Mouse (Mus musculus) embryonic facial prominence, embryonic 14.5 days (tissue): Measurements from ENCODE around the gene Slc7a6. TPM values are rescaled to one million over a fixed set of nuclear protein-coding genes. Genes with fewer than 3 reads are reported as not detected.

Experiments used
- ATAC-seq: fragments of 200-750 bp; cut with Nextera tagmentation; 2 replicates; pipeline ENCODE4 v1.8.0; 2017; ENCODE audit warnings: low read depth, moderate number of reproducible peaks, moderate TSS enrichment
- DNase-seq: peaks from one replicate; pipeline ENCODE4 v3.0.0-alpha.2; 2015; ENCODE audit warnings: low spot score
- H3K27ac ChIP-seq: fragments of 300-500 bp; sonication (generic); replicated peaks from 2 replicates; pipeline ENCODE4 v1.5.1; 2014; ENCODE audit warnings: low read depth, mild to moderate bottlenecking, low read length, moderate library complexity
- H3K27me3 ChIP-seq: fragments of 300-500 bp; sonication (generic); replicated peaks from 2 replicates; pipeline ENCODE4 v1.6.1; 2014; ENCODE audit warnings: low read length; ENCODE audit not compliant: control insufficient read depth, insufficient read depth
- H3K36me3 ChIP-seq: fragments of 300-500 bp; sonication (generic); 2 replicates; pipeline ENCODE4 v1.6.1; 2014; ENCODE audit warnings: low read length, mixed read lengths; ENCODE audit not compliant: control insufficient read depth, insufficient read depth
- H3K4me1 ChIP-seq: fragments of 300-500 bp; sonication (generic); 2 replicates; pipeline ENCODE4 v1.6.1; 2014; ENCODE audit warnings: antibody characterized with exemption, low read length; ENCODE audit not compliant: control insufficient read depth, insufficient read depth
- H3K4me2 ChIP-seq: fragments of 300-500 bp; sonication (generic); 2 replicates; pipeline ENCODE4 v1.6.1; 2014; ENCODE audit warnings: low read depth, mild to moderate bottlenecking, low read length, moderate library complexity, mixed read lengths
- H3K4me3 ChIP-seq: fragments of 300-500 bp; sonication (generic); 2 replicates; pipeline ENCODE4 v1.5.1; 2014; ENCODE audit warnings: low read depth, mild to moderate bottlenecking, low read length
- H3K9ac ChIP-seq: fragments of 300-500 bp; sonication (generic); 2 replicates; pipeline ENCODE4 v1.6.1; 2014; ENCODE audit warnings: low read depth, mild to moderate bottlenecking, low read length, moderate library complexity, mixed read lengths
- H3K9me3 ChIP-seq: fragments of 300-500 bp; sonication (generic); 2 replicates; pipeline ENCODE4 v1.6.1; 2016; ENCODE audit warnings: low read length; ENCODE audit not compliant: control insufficient read depth
- WGBS: fragments of 180-500 bp; shearing (Covaris S2); extraction: QIAGEN DNeasy Blood & Tissue Kit; methylation state at CpG from one replicate; pipeline ENCODE4 v1.1.7; 2014; 5-methylcytosine and 5-hydroxymethylcytosine counted together
- polyA plus RNA-seq: library from polyadenylated mRNA; unstranded; fragments of >200 nt; fragmentation: Nextera tagmentation; extraction: Ambion mirVana; gene quantifications from 2 replicates; pipeline ENCODE4 v1.2.1, GENCODE M21; 2014

Gene Slc7a6
- polyA plus RNA-seq, 1 experiment from 2014 or later: 51.6 TPM

DNA sequence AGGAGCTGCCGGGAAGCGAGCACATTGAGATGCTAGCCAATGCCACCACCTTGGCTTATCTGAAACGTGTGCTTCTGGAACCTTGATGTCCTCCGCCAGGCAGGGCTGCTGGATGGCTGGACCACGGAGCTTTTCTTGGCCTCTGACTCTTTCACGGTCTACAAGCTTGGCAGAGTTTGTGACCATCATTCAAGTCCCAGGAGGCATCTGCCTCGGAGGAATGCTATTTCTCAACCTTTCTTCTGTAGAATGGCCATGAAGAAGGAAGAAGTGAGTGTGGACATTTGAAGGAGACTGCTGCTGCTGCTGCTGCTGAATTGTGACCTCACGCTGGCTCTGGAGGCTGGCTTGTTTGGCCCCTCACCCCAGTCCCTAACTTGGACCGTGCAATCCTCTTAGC, 5.4 kb upstream of the Slc7a6 start:
- Histone ChIP-seq H3K9me3 (no peaks in the 10 kb centered on the region), H3K27ac (no peak overlapping the region), H3K36me3 (peaks cover 42% of the 10 kb centered on the region), H3K9ac (no peak overlapping the region), H3K4me1 (no peaks in the 10 kb centered on the region), H3K27me3 (no peaks in the 10 kb centered on the region), H3K4me3 (no peak overlapping the region), H3K4me2 (no peak overlapping the region)
- 89% methylated on average over 9 of the region's 9 CpGs for WGBS
- ATAC-seq (no peak), DNase-seq (no peak)

DNA sequence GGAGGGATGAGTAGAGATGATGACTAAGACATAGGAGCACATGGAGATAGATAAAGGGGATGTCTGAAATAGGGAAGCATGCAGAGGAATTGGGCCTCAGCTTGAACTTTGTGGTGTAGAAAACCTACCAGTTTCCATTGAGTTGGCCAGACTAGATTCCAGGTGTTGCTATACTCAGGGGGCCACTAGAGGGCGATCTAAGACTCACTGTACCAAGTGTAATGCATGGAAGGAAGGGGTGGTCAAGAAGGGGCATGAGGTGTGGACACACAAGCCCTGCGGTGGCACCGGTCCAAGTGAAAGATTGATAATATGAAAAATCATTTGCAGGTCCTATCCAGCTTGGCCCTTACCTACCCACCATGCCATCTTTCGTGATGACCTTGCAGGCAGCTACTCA, 3.2 kb upstream of the Slc7a6 start:
- ATAC-seq: no peak
- WGBS: 47% methylated on average over 4 of the region's 4 CpGs
- Histone ChIP-seq H3K4me3 (no peak overlapping the region), H3K27me3 (no peaks in the 10 kb centered on the region), H3K9me3 (no peaks in the 10 kb centered on the region), H3K4me2 (no peak overlapping the region), H3K27ac (no peak overlapping the region), H3K36me3 (peaks cover 37% of the 10 kb centered on the region), H3K9ac (no peak overlapping the region), H3K4me1 (no peaks in the 10 kb centered on the region)
- DNase-seq: peak; percentile 55

DNA sequence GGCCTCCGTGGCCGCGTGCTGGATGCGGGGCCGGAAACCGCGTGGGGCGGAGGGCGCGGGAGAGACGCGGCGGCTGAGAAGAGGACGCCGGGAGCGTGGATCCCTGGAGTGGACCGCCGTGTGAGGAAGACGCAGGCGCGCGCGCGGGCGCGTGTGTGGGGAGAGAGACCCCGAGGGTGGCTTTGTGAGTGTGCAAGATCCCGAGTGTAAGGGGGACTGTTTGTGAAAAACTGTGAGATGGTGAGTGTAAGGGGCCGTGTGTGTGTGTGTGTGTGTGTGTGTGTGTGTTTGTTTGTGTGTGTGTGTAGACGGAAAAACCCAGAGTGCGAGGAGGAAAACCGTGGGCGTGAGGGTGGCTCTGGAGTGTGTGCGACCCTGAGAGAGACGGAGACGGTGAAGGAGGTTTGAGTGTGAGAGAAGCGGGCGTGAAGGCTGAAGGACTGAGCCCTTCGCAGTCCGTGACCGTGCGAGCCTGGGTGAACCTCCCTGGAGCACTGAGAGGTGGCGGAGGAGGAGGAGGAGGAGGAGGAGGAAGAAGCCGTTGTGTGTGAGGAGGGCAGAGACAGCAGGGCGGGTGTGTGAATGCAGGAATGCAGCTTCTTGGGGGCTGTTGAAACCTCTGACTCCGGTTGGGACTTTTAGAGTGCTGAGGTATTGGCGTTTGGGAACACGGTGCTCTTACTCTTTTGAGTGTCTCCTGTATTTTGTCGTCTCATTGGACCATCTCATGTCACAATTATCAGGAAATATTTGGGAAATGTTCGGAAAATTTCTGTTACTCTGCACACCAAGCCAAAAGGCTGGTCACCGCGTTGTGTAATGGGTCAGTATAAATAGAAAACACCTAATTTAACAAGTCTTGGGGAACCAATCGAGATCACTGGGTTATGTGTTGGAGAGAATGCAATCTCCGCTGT, 618 bp downstream of the Slc7a6 start:
- H3K4me3 ChIP-seq: peak overlapping the region; percentile 62
- ATAC-seq: peak; percentile 69
- peak; percentile 61 for DNase-seq
- H3K27ac ChIP-seq: peak overlapping the region; percentile 83
- 1% methylated on average over 44 of the region's 54 CpGs for WGBS
- peak overlapping the region; percentile 82 for H3K4me2 ChIP-seq
- H3K4me1 ChIP-seq: no peaks in the 10 kb centered on the region
- H3K36me3 ChIP-seq: peaks cover 3% of the 10 kb centered on the region; the same call in 1 of the 2 replicates
- no peaks in the 10 kb centered on the region for H3K27me3 ChIP-seq
- H3K9ac ChIP-seq: peak overlapping the region; percentile 82
- no peaks in the 10 kb centered on the region for H3K9me3 ChIP-seq

DNA sequence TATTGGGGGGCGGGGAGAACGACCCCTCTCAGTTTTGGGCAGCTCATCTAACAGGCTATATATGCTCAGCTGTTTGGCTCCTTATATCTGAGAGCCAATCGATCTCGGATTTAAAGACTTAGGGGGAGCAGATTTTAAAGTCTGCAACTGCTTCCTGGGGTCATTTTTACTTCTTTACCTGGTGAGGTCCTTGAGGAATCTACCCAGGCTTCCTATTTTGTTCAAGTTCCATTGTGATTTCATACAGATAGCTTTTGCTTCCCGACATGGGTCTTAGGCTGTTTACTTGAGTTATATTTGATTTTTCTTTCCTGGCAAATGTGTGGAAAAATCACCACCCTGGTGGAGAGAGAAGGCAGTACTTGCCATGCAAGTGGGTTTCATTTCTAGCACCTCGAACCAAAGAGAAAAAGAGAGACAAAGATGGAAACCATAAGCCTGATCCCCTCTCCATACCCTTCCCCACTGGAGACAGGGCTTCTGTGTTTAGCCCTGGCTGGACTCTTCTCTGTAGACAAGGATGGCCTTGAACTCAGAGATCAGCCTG, 1.4 kb downstream of the Slc7a6 start:
- Histone ChIP-seq H3K4me2 (peak overlapping the region; percentile 82), H3K9ac (peak overlapping the region; percentile 82), H3K27me3 (no peaks in the 10 kb centered on the region), H3K4me1 (no peaks in the 10 kb centered on the region), H3K36me3 (no peaks in the 10 kb centered on the region), H3K27ac (no peak overlapping the region; the same call in 1 of the 2 replicates), H3K4me3 (peak overlapping the region; percentile 62), H3K9me3 (no peaks in the 10 kb centered on the region)
- WGBS: 32% methylated on average over 6 of the region's 6 CpGs
- no peak for ATAC-seq
- DNase-seq: no peak

DNA sequence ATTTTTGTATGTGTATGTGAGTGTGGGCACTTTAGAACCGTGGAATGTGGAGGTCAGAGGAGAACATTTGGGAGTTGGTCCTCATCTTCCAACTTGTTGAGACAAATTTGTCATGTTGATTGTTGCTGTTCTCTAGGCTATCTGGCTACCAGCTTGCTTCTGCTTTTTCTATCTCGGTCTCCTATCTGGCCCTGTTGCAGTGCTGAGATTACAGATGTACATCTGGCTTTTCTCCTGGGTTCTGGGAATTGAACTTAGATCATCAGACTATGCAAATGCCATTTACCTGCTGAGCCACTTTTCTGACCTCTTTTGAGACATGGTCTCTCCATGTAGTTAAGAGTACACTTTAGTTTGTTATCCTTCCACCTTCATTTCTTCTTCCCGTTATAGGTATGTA, 4.9 kb downstream of the Slc7a6 start:
- Histone ChIP-seq H3K27me3 (no peaks in the 10 kb centered on the region), H3K4me3 (no peak overlapping the region), H3K9me3 (no peaks in the 10 kb centered on the region), H3K27ac (no peak overlapping the region), H3K4me2 (no peak overlapping the region), H3K9ac (no peak overlapping the region), H3K4me1 (no peaks in the 10 kb centered on the region), H3K36me3 (no peaks in the 10 kb centered on the region)
- no peak for ATAC-seq
- DNase-seq: no peak
- 92% methylated on average over 3 of the region's 3 CpGs for WGBS

DNA sequence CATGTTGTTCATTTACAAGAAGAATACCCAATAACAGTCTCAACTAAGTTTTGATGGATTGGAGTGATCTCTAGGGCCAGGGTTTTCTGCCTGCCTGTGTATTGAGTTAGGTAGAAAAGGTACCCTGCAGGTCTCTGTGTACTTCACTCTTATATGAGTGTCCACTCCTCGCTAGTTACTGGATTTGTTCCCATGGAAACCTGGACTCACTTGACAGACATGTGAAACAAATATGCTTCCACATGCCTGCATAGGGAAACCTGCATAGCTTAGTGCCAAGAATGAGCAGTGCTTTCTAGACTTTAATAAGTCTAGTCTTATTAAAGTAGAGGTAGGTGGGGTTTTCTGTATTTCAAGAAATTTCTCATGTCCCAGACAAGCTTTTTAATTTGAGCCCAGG, 8.2 kb downstream of the Slc7a6 start:
- H3K4me2 ChIP-seq: no peak overlapping the region
- no peaks in the 10 kb centered on the region for H3K4me1 ChIP-seq
- DNase-seq (peak; percentile 70), ATAC-seq (0 out of 2 replicates have a peak, but pooled peaks have one; percentile 30)
- no peak overlapping the region for H3K27ac ChIP-seq
- H3K9ac ChIP-seq: no peak overlapping the region
- 29% methylated on average over 1 of the region's 1 CpGs for WGBS
- H3K9me3 ChIP-seq: no peaks in the 10 kb centered on the region
- peaks cover 14% of the 10 kb centered on the region; the same call in 1 of the 2 replicates for H3K36me3 ChIP-seq
- no peaks in the 10 kb centered on the region for H3K27me3 ChIP-seq
- no peak overlapping the region for H3K4me3 ChIP-seq

DNA sequence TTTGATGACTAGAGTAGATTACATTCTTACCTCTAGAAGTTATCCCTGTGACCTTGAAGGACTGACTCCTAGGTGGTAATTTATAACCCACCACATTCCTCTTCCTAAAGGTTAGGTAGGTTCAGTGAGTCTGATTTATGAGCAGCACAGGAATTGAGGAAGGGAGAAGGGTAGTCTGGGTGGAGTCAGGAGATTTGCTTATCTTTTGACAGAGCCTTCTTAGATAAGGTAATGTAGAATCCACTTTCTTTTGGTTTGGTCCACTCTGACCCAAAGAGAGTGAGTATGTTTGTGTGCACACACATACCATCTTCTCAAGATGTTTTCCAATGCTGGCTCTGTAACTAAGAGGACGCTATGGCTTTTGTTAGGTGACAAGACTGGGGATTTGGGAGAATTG, 8.9 kb downstream of the Slc7a6 start:
- WGBS: 91% methylated on average over 1 of the region's 1 CpGs
- Histone ChIP-seq H3K9ac (no peak overlapping the region), H3K27me3 (no peaks in the 10 kb centered on the region), H3K4me3 (no peak overlapping the region), H3K9me3 (no peaks in the 10 kb centered on the region), H3K4me1 (no peaks in the 10 kb centered on the region), H3K27ac (no peak overlapping the region), H3K4me2 (no peak overlapping the region), H3K36me3 (peaks cover 21% of the 10 kb centered on the region)
- ATAC-seq: no peak
- no peak for DNase-seq

DNA sequence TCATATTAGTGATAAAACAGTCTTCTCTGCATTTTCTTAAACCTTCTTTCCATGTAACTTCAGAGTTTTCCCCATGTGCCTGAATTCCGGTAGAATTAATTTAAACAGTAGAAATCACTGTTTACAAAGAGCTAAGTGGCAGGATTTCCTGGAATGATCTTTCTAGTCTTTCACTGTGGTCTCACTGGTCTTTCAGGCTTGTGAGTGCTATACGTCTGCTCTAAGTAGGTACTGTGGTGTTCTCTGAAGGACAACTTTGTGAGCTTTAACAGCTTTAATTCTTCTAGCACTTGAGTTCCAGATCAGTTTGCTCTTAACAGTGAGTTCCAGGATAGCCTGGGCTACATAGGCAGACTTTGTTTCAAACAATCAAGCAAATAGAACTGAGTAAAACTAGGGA, 9.8 kb downstream of the Slc7a6 start:
- peak; percentile 12 for DNase-seq
- H3K27ac ChIP-seq: no peak overlapping the region
- H3K36me3 ChIP-seq: peaks cover 22% of the 10 kb centered on the region
- H3K4me1 ChIP-seq: no peaks in the 10 kb centered on the region
- 55% methylated on average over 2 of the region's 2 CpGs for WGBS
- H3K9ac ChIP-seq: no peak overlapping the region
- H3K9me3 ChIP-seq: no peaks in the 10 kb centered on the region
- H3K4me3 ChIP-seq: no peak overlapping the region
- H3K4me2 ChIP-seq: no peak overlapping the region
- H3K27me3 ChIP-seq: no peaks in the 10 kb centered on the region
- ATAC-seq: no peak
